Mouse (Mus musculus) kidney, postnatal 14 days (tissue): ENCODE results near the gene Clec18a.
"Not testable (repeated sequence)": the region's sequence is repeated elsewhere in the genome, so short reads cannot be mapped to it uniquely, and the experiment has no call there.

ENCODE experiments used
- DNase-seq: peaks from one replicate; pipeline ENCODE4 v3.0.0; 2022; ENCODE audit warnings: mixed read lengths

The Clec18a gene

GRCm38 (mm10) chr8:111092326-111092725 is at the start of gene Clec18a:
Gene Clec18a, minus strand, starts transcription at chr8:111092426.
- DNase-seq: not testable (repeated sequence)

GRCm38 (mm10) chr8:111130756-111131155 is 38.5 kb upstream of the Clec18a start:
- no peak for DNase-seq

- no peak for DNase-seq
Observed at GRCm38 (mm10) chr8:111119481-111119880, 27.3 kb upstream of the Clec18a start.

- DNase-seq: no peak
Observed at GRCm38 (mm10) chr8:111114891-111115290, 22.7 kb upstream of the Clec18a start.

GRCm38 (mm10) chr8:111094719-111095302 is 2.6 kb upstream of the Clec18a start:
- peak; percentile 44 for DNase-seq

- peak; percentile 96 for DNase-seq
Observed at GRCm38 (mm10) chr8:111093865-111094718, 1.9 kb upstream of the Clec18a start, which contains the start of gene Pdpr. Gene Pdpr, plus strand, starts transcription at chr8:111094630.

GRCm38 (mm10) chr8:111091706-111092105 is 520 bp downstream of the Clec18a start:
- no peak for DNase-seq

GRCm38 (mm10) chr8:111090126-111090525 is 2.1 kb downstream of the Clec18a start:
- DNase-seq: peak; percentile 70

- DNase-seq: not testable (repeated sequence)
Observed at GRCm38 (mm10) chr8:111083936-111084335, 8.3 kb downstream of the Clec18a start.

- peak; percentile 34 for DNase-seq
Observed at GRCm38 (mm10) chr8:111081580-111082258, 10.5 kb downstream of the Clec18a start.

- DNase-seq: peak; percentile 70
Observed at GRCm38 (mm10) chr8:111079861-111080271, 12.4 kb downstream of the Clec18a start.

GRCm38 (mm10) chr8:111079461-111079860 is 12.8 kb downstream of the Clec18a start:
- DNase-seq: peak; percentile 53

GRCm38 (mm10) chr8:111075926-111076325 is 16.3 kb downstream of the Clec18a start:
- no peak for DNase-seq

- DNase-seq: not testable (repeated sequence)
Observed at GRCm38 (mm10) chr8:111068660-111069059, 23.6 kb downstream of the Clec18a start.

GRCm38 (mm10) chr8:111067439-111067838 is 24.8 kb downstream of the Clec18a start:
- no peak for DNase-seq

GRCm38 (mm10) chr8:111066308-111066707 is 25.9 kb downstream of the Clec18a start:
- DNase-seq: no peak

- DNase-seq: no peak
Observed at GRCm38 (mm10) chr8:111062893-111063292, 29.3 kb downstream of the Clec18a start.

GRCm38 (mm10) chr8:111062072-111062757 is 30.0 kb downstream of the Clec18a start:
- DNase-seq: peak; percentile 86

GRCm38 (mm10) chr8:111061688-111062071 is 30.5 kb downstream of the Clec18a start:
- DNase-seq: no peak

GRCm38 (mm10) chr8:111058946-111059572 is 33.2 kb downstream of the Clec18a start:
- no peak for DNase-seq

GRCm38 (mm10) chr8:111056691-111057293 is 35.4 kb downstream of the Clec18a start:
- DNase-seq: peak; percentile 74

GRCm38 (mm10) chr8:111056158-111056663 is 36.0 kb downstream of the Clec18a start, which contains the start of gene Exosc6:
Gene Exosc6, plus strand, starts transcription at chr8:111056339.
- peak; percentile 95 for DNase-seq
